Mouse (Mus musculus) skeletal muscle tissue, adult 2 months (tissue): ENCODE data around the gene Treml2.
A peak's percentile ranks its signal among the peaks of the same experiment; 100 is the strongest.

ENCODE experiments used
- DNase-seq: peaks from one replicate; pipeline ENCODE4 v3.0.0-alpha.2; 2012; ENCODE audit warnings: low read depth, low spot score

The Treml2 gene

GRCm38 (mm10) chr17:48299203-48299602 is at the start of gene Treml2:
Gene Treml2 (plus strand): TSS chr17:48299498.
- DNase-seq = no peak

DNA sequence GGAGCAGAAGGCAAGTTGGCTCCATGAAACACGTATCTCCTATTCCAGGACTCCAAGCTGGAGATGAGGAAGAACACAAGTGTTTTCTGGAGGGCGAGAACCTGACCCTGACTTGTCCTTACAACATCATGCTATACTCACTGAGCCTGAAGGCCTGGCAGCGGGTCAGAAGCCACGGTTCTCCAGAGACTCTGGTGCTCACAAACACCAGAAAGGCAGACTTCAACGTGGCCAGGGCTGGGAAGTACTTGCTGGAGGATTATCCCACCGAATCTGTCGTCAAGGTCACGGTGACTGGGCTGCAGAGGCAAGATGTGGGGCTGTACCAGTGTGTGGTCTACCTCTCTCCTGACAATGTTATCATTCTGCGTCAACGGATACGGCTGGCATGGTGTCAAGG is 49.8 kb upstream of the Treml2 start:
- no peak for DNase-seq

DNA sequence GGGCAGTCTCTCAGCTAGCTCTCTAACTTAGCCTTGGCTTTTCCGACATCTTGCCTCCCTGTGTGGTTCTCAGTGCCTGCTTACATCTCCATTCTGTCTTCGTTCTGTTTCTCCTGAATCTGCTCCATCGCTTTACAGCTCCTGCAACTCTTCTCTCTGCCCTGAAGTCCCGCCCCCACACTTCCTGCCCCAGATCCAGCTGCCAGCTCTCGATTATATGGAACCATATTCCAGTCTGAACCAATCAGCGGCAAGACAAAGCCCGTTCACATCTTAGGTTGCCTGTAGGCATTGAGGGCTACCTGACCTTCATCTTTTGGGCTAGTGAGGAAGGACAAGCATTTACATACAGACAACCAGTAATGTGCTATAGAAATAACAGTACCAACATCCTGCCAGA is 48.7 kb upstream of the Treml2 start:
- DNase-seq = no peak

DNA sequence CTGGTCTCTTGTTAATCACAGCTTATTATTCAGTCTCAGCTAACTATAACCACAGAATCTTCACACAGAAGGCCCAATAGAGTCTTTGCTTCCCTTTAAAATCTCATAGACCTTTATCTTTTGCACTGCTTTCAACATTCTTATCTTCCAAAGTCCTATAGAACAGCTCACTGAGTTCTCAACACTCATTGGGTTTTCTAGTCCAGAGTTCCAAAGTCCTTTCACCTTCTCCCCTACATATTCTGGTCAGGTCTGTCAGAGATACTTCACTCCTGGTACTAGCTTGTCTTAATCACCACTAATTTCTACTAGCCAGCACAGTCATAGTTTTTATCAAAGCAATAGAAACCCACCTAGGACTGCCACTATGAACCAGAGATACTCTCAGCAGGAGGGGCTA is 42.7 kb upstream of the Treml2 start:
- no peak for DNase-seq

- no peak for DNase-seq
Observed at GRCm38 (mm10) chr17:48261868-48262267, 37.4 kb upstream of the Treml2 start.

DNA sequence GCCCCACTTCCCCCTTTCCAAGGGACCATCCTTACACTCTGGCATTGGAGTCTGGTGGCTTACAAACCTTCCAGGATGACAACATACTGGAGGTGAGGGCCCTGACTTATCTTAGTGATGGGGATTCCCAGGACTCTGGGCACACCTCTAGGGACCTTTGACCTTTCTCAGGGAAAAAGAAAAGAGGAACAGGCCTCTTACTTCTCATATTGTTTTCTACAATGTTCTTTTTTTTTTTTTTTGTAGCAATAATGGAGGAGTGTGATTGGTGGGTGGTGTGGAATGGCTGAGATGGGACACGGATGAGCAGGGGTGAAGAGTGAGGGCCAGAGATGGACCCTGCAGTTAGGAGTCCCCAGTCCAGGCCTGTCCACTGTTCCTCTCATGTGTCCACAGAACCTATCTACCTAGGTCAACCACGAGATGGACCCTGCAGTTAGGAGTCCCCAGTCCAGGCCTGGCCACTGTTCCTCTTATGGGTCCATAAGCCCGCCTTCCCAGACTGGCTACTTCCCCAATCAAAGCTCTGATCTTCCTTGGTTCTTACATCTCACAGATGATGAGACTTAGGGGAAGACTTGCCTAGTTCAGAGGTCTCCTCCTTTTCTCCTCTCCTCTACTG is 35.4 kb upstream of the Treml2 start, which contains the start of gene Treml4:
TSS of gene Treml4 (plus strand) at position 555 of the 622 bp plus-strand sequence.
- no peak for DNase-seq

GRCm38 (mm10) chr17:48264662-48265061 is 34.6 kb upstream of the Treml2 start:
- DNase-seq = no peak

DNA sequence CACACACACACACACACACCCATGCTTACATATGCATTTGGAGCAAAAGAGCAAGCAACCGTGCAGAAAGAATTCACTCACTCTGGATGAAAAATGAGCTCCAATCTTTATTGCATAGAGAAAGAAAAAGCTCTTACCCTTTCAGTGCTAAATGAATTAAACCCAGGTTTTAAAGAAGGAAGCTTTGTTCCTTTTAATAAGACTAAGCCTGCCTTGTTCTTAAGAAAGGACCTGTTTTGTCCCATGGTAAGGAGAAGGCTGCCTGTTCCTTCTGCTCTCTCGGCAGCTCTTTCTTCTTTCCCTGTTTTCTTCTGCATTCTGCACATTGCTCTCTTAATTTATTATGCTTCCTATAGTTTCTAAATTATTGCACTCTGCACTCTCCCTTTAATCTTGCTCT is 33.2 kb upstream of the Treml2 start:
- no peak for DNase-seq

GRCm38 (mm10) chr17:48266610-48267304 is 32.5 kb upstream of the Treml2 start:
- DNase-seq = no peak

DNA sequence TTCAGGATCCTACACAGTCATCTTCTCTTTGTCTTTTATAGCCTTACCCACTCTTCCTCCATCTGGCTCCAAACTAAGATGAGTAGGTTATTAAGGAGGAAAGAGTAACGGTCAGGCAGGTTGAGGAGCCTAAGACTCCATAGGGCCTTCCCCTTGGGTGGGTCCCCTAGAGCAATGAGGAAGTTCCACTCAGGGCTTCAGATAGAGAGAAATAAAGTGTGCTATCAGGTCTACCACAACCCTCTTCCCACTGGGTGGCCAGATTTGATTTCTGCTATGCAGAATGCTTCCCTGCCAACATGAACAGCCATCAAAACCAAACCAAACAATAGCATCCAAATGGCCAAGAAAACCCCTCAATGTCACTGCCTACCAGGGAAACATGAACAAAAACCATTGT is 31.7 kb upstream of the Treml2 start:
- DNase-seq = no peak

GRCm38 (mm10) chr17:48268276-48268675 is 31.0 kb upstream of the Treml2 start:
- no peak for DNase-seq

- DNase-seq = no peak
Observed at GRCm38 (mm10) chr17:48269833-48270232, 29.5 kb upstream of the Treml2 start.

DNA sequence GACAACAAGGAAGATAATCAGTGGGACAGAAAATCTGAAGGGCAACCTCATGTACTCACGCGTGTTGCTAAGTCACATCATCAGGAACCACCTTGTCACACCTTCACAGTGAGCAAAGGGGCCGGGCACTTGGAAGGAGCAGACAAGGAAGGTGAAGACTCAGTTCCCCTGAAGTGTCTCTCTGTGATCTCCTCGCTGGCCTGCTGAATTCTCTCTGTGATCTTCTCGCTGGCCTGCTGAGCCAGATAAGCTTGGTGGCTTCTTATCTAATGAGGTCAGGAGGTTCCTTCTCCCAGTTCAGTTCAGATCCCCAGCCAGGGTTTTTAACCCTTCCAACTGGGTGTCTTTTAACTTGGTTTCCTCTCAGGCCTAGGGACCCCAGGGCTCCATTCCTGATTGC is 27.1 kb upstream of the Treml2 start:
- no peak for DNase-seq

GRCm38 (mm10) chr17:48272598-48272997 is 26.7 kb upstream of the Treml2 start:
- DNase-seq = no peak

DNA sequence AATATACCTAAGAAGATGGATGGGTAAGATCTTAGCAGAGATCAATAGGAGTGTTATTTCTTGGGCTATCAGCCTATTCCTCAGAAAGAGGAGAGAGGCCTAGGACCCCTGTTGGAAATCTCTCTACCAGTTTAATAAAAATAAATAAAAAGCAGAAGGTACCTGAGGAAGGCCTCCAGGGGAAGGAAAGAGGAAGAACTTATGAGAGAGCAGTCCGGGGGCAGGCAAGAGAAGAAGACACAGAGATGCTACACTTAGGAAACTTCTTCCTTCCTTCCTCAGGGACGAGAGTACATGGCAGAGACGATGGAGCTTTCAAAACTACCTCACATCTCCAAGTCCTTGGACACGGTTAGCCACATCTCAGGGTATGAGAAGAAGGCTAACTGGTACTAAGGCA is 25.2 kb upstream of the Treml2 start:
- DNase-seq = no peak

GRCm38 (mm10) chr17:48274885-48275284 is 24.4 kb upstream of the Treml2 start:
- DNase-seq = peak; percentile 50

DNA sequence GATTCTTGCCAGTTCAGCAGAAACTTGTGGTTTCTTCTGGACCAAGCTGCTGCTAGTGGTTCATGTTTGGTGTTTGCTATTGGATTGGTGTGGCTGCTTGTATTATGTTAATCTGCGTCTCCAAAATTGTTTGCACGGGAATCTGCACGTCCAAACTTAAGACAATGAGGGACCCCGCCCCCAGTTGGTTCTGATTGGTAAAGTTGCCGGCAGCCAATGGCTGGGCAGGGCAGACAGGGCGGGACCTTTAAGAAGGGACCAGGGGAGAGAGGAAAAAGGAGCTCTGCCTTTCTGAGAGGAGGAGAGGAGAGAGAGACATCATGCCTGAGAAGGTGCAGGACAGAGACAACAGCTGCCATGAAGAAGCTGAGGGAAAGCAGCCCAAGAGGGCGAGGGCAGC is 23.6 kb upstream of the Treml2 start:
- DNase-seq = no peak

GRCm38 (mm10) chr17:48278381-48278780 is 20.9 kb upstream of the Treml2 start:
- DNase-seq = no peak

- no peak for DNase-seq
Observed at GRCm38 (mm10) chr17:48279002-48279401, 20.3 kb upstream of the Treml2 start.

- no peak for DNase-seq
Observed at GRCm38 (mm10) chr17:48280943-48281738, 18.2 kb upstream of the Treml2 start.

GRCm38 (mm10) chr17:48281739-48282085 is 17.6 kb upstream of the Treml2 start:
- no peak for DNase-seq

DNA sequence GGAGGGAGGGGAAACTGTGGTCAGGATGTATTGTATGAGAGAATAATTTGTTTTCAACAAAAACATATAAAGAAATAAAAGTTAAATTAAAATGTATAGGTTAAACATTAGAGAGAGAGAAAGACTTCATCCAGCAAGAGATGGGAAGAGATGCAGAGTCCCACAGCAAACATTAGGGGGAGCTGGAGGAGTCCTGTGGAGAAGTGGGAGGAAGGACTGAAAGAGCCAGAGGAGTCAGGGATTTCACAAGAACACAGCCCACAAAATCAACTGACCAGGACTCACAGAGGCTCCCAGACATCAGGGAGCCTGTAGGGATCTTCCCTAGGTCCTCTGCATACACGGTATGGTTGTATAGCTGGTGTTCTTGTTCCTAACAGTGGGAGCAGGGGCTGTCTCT is 12.5 kb upstream of the Treml2 start:
- DNase-seq = no peak

GRCm38 (mm10) chr17:48287276-48287675 is 12.0 kb upstream of the Treml2 start:
- no peak for DNase-seq
